Mouse (Mus musculus) lung, adult 2 months (tissue): Measurements from ENCODE around the gene Golgb1. TPM values are rescaled to one million over a fixed set of nuclear protein-coding genes. Genes with fewer than 3 reads are reported as not detected.

ENCODE experiments used
- DNase-seq: peaks from one replicate; pipeline ENCODE4 v3.0.0; 2022
- H3K4me1 ChIP-seq: fragments of 200-500 bp; 2 replicates; pipeline ENCODE4 v1.6.1; 2011; ENCODE audit warnings: low read length; ENCODE audit not compliant: control insufficient read depth, insufficient read depth
- H3K4me3 ChIP-seq: fragments of 200-500 bp; replicated peaks from 2 replicates; pipeline ENCODE3; 2011; ENCODE audit warnings: low read depth, mild to moderate bottlenecking, control low read depth, low read length; ENCODE audit errors: extremely low read depth
- CTCF ChIP-seq: fragments of 200-500 bp; IDR thresholded peaks from 2 replicates; pipeline ENCODE4 v1.5.1; 2011; ENCODE audit warnings: mild to moderate bottlenecking, low read length, control low read depth; ENCODE audit not compliant: insufficient read depth
- POLR2A ChIP-seq: fragments of 200-500 bp; IDR thresholded peaks from 2 replicates; pipeline ENCODE4 v1.6.1; 2011; ENCODE audit warnings: low read depth, mild to moderate bottlenecking, control low read depth, low read length, borderline replicate concordance; ENCODE audit errors: extremely low read depth
- WGBS: fragments of 180-500 bp; shearing (Covaris S2); methylation state at CpG from one replicate; pipeline ENCODE4 v1.1.7; 2018; 5-methylcytosine and 5-hydroxymethylcytosine counted together
- polyA plus RNA-seq: library from polyadenylated mRNA; depleted of rRNA; stranded (reverse); fragments of >200 nt; gene quantifications from 2 replicates; pipeline ENCODE4 v1.2.3, GENCODE M21; 2012

The Golgb1 gene
- polyA plus RNA-seq, 1 experiment: 48.6 TPM

DNA sequence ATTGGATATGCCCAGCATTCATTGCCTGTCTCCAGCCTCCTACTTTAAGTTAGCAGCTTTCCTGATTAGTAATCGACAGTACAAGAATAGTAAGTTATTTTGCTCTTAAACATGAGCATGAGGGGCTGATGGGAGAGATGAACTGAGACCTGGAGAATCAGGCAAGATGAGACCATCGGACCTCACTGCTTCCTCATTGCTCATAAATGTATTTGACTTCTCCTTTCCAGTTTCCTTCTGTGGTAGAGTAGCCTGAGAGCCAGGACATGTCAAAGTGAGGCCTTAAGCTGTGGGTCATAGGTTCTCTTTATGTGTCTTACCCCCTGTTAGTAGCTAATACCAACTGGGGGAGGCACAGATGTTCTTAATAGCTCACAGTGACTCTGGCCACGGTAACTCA lies 60.9 kb downstream of the Golgb1 start:
- TF ChIP-seq CTCF (no peak), POLR2A (no peak)
- no peak for DNase-seq
- no peak overlapping the region for H3K4me3 ChIP-seq

DNA sequence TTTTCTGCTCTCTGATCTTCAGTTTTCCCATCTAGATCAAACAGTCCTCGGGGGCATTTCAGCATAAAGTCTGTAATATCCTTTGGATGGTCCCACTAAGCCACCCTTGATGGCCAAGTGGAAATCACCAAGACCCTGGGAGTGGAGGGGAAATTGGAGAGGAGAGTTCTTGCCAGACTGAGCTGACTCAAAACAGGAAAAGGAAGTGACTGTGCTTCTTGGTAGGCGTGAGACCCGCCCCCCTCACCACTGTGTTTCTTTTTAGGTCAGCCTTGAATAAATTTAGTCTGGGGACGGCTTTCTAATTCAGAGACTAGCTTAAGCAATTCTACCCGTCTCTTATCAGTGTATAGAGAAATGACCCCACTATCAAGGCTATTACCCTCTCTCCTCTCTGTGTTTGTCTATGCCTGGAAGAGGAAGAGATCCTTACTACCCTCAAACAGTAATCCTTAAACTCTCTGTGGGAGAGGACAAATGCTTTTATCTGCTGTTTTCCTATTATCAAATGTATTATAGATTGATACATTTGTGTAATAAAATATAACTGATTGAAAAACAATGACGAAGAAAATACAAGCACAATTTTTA lies 66.3 kb downstream of the Golgb1 start:
- peaks cover 4% of the 10 kb centered on the region; the same call in 1 of the 2 replicates for H3K4me1 ChIP-seq
- H3K4me3 ChIP-seq: no peak overlapping the region
- DNase-seq: no peak
- 46% methylated on average over 6 of the region's 6 CpGs for WGBS
- TF ChIP-seq CTCF: no peak
- no peak for TF ChIP-seq POLR2A

More for the DNA sequence above, 60.9 kb downstream of the Golgb1 start:
- 78% methylated on average over 3 of the region's 3 CpGs for whole genome bisulfite sequencing
- H3K4me1 ChIP-seq: no peaks in the 10 kb centered on the region

DNA sequence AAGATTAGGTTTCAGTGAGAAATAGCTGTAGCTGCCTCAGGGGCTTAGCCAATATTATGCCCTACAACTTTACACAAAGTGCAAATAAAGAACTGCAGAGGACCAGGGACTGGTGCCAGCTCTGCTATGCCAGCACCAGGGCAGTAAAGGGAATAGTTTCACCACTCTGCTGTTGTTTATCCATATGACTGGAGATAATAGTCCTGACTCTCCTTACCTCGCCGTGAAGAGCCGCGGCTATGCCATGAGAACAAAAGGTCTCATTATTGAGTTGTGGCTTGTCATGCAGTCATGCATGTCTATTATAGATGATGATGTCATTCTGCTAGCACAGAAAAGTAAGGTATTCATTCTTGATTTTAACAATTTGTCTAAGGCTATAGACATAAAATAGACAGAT lies 67.0 kb downstream of the Golgb1 start:
- no peak for TF ChIP-seq CTCF
- no peak for TF ChIP-seq POLR2A
- 60% methylated on average over 4 of the region's 4 CpGs for WGBS
- DNase-seq: no peak
- Histone ChIP-seq H3K4me1 (peaks cover 4% of the 10 kb centered on the region; the same call in 1 of the 2 replicates), H3K4me3 (no peak overlapping the region)

DNA sequence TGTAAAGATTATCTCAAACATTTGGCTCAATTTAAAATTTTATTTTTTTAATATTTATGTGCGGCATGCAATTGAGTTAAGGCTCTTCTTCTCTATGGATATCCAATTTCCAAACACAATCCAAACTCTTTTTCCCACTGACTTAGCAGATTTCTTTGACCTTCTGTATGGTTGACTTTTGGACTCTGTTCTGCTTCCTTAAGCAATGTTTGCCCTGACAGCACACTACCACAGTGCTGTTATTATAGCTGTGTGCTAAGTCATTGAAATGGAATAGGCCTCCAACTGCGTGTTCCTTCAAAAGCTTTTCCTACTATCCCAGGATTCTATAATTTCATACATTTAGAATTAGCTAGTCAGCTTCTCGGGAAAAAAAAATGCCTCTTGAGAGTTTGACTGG lies 68.7 kb downstream of the Golgb1 start:
- 90% methylated on average over 3 of the region's 3 CpGs for WGBS
- H3K4me1 ChIP-seq: peaks cover 4% of the 10 kb centered on the region; the same call in 1 of the 2 replicates
- no peak overlapping the region for H3K4me3 ChIP-seq
- no peak for TF ChIP-seq POLR2A
- TF ChIP-seq CTCF: no peak
- no peak for DNase-seq

DNA sequence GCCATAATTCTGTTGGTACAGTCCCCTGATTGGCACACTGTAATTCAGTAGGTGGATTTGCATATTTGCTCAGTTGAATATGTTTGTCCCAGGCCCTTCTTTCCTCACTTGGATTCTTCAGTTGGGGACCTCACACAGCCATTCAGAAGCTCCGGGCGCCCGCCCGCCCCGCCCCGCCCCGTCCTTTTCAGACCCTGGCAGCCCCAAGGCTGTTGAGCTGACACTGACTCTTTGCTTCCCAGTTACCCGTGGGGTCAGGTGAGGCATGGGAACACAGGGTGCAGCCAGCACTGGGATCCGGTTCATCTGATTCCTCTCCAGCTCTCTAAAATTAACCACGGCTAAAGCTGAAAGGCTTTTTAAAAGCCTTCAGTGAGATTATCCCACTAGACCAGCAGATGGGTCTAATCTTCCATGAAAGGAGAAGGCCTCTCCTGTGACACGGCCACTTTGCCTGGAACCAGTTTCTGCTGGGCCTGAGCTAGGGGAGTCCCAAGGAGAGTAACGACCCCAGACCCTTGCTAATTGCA lies 70.0 kb downstream of the Golgb1 start:
- 71% methylated on average over 12 of the region's 12 CpGs for WGBS
- DNase-seq: no peak
- Histone ChIP-seq H3K4me1 (peaks cover 4% of the 10 kb centered on the region; the same call in 1 of the 2 replicates), H3K4me3 (no peak overlapping the region)
- TF ChIP-seq POLR2A: no peak
- TF ChIP-seq CTCF: no peak

DNA sequence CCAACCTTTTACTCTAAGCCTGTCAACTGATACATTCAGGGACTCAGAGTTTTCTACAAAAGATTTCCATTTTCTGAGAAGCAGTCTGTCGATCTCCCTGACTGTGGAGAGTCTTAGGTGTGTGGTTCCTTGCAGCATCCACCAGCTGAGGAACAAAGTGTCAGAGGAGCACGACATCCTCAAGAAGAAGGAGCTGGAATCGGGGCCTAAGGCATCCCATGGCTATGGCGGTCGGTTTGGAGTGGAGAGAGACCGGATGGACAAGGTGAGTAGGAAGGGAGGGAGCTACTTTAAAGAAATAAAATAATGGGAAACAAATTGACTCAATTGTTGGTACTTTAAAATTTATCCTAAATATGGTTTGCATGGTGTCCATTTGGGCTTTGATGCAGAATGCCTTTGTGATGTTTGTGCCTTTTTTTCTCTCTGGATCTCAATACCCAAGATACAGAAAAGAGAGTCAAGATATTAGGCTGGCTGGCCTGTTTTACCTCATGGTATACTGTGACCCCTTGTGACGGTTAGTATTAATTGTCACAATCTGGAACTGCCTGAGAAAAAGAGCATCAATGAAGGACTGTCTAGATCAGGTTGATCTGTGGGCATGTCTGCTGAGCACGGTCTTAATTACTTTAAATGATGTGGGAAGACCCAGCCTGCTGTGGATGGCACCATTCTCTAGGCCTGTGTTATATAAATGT lies 71.7 kb downstream of the Golgb1 start:
- no peak overlapping the region for H3K4me3 ChIP-seq
- whole genome bisulfite sequencing: 82% methylated on average over 8 of the region's 8 CpGs
- peaks cover 3% of the 10 kb centered on the region; the same call in 1 of the 2 replicates for H3K4me1 ChIP-seq
- TF ChIP-seq CTCF (no peak), POLR2A (no peak)
- DNase-seq: no peak

DNA sequence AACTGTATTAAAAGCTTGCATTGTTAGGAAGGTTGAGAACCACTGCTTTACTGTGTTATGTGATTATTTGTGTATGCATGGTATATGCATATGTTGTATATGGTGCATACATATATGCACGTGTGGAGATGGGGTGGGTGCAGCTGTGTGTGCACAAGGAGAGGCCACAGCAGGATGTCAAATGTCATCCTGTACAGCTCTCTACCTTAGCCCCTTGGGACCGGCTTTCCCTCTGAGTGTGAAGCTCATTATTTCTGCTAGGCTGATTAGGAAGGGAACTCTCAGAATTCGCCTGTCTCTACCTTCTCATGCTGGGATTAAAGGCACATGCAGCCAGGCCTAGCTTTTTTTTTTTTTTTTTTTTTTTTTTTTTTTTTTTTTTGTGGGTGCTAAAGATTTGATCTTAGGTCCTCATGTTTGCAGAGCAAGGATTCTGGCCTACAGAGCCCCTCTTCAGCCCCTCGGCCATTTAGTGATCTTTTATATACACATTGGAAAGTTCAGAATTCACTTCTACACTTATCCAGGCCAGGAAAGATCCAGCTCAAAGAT lies 72.8 kb downstream of the Golgb1 start:
- 68% methylated on average over 4 of the region's 4 CpGs for WGBS
- no peak for DNase-seq
- no peak overlapping the region for H3K4me3 ChIP-seq

DNA sequence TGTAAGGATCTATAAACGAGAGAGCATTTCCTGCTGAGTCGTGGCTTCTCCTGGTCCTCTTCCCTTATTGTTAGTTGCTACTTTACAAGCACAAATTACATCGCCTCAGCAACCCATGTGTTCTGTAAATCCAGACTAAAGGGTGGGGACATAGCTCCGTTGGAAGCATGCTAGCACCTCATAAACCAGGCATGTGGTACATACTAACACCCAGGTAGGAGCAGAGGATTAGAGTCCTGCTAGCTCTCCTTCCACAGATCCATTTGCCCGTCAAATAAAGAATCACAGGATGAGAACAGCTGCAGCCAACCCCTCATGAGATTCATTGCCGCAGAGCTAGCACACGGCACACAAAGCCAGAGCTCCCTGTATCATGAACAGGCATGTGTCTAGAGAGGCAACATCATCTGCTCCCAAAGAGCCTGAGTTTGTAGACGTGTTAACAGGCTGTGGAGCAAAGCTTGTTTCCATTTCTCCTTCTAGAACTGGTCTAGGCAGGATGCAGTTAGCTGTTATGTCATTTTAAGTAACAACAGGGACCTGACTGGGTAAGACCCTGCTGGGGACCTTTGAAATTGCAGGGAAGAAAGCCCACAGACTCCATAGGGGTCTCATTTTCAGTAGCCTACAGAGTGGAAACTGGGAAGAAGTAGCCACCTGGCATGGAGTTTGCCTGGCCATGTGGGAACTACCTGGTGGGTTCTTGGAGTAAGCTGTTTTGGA lies 74.8 kb downstream of the Golgb1 start:
- TF ChIP-seq POLR2A (no peak), CTCF (no peak)
- no peak overlapping the region for H3K4me3 ChIP-seq
- no peak for DNase-seq
- WGBS: 55% methylated on average over 8 of the region's 8 CpGs
- no peaks in the 10 kb centered on the region for H3K4me1 ChIP-seq

More for the DNA sequence above, 72.8 kb downstream of the Golgb1 start:
- TF ChIP-seq CTCF (no peak), POLR2A (no peak)
- no peaks in the 10 kb centered on the region for H3K4me1 ChIP-seq

DNA sequence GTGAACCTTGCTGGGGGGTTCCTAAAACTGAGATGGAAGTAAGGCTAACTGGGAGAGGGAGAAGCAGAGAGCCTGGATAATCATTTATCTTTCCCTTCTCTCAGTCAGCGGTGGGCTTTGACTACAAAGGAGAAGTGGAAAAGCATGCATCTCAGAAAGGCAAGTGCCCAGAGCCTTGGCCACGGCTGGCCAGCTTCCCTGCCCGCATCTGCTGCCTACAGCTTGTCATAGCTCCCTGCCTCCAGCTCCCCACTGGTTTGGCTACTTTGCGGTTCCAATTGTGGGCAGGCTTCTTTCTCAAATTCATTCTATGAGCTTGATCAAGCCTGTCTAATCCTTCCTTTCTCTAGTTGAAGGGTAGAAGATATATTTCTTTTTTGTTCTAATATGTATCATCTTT lies 76.1 kb downstream of the Golgb1 start:
- no peak overlapping the region for H3K4me3 ChIP-seq
- whole genome bisulfite sequencing: 60% methylated on average over 4 of the region's 4 CpGs
- no peak for DNase-seq

More for the DNA sequence above, 76.1 kb downstream of the Golgb1 start:
- no peaks in the 10 kb centered on the region for H3K4me1 ChIP-seq
- TF ChIP-seq CTCF: no peak
- no peak for TF ChIP-seq POLR2A
